Mouse (Mus musculus) embryonic facial prominence, embryonic 13.5 days (tissue): ENCODE data around the gene Rps21. TPM values are rescaled to one million over a fixed set of nuclear protein-coding genes. Genes with fewer than 3 reads are reported as not detected.

Source experiments
- ATAC-seq: fragments of 200-750 bp; cut with Nextera tagmentation; 2 replicates; pipeline ENCODE4 v1.8.0; 2017; ENCODE audit warnings: low read depth; ENCODE audit not compliant: insufficient number of reproducible peaks, insufficient read depth, low FRiP score, low TSS enrichment
- H3K27ac ChIP-seq: fragments of 300-500 bp; sonication (generic); 2 replicates; pipeline ENCODE4 v1.5.1; 2015; ENCODE audit warnings: moderate library complexity, mild to moderate bottlenecking, inconsistent platforms
- H3K27me3 ChIP-seq: fragments of 300-500 bp; sonication (generic); 2 replicates; pipeline ENCODE4 v1.6.1; 2015; ENCODE audit warnings: mild to moderate bottlenecking, inconsistent platforms
- H3K36me3 ChIP-seq: fragments of 300-500 bp; sonication (generic); 2 replicates; pipeline ENCODE4 v1.6.1; 2015; ENCODE audit warnings: mild to moderate bottlenecking, inconsistent platforms
- H3K4me1 ChIP-seq: fragments of 300-500 bp; sonication (generic); 2 replicates; pipeline ENCODE4 v1.6.1; 2015; ENCODE audit warnings: inconsistent platforms
- H3K4me2 ChIP-seq: fragments of 300-500 bp; sonication (generic); 2 replicates; pipeline ENCODE4 v1.6.1; 2015; ENCODE audit warnings: moderate library complexity, mild to moderate bottlenecking, inconsistent platforms
- H3K4me3 ChIP-seq: fragments of 300-500 bp; sonication (generic); 2 replicates; pipeline ENCODE4 v1.5.1; 2015; ENCODE audit warnings: mild to moderate bottlenecking, inconsistent platforms
- H3K9ac ChIP-seq: fragments of 300-500 bp; sonication (generic); 2 replicates; pipeline ENCODE4 v1.6.1; 2015; ENCODE audit warnings: mild to moderate bottlenecking, inconsistent platforms
- H3K9me3 ChIP-seq: fragments of 300-500 bp; sonication (generic); 2 replicates; pipeline ENCODE4 v1.6.1; 2016; ENCODE audit warnings: inconsistent platforms
- WGBS: fragments of 180-500 bp; shearing (Covaris S2); methylation state at CpG from one replicate; pipeline ENCODE4 v1.1.7; 2015; ENCODE audit warnings: mixed read lengths; 5-methylcytosine and 5-hydroxymethylcytosine counted together
- polyA plus RNA-seq: library from polyadenylated mRNA; unstranded; fragments of >200 nt; fragmentation: Nextera tagmentation; extraction: Ambion mirVana; gene quantifications from 2 replicates; pipeline ENCODE4 v1.2.1, GENCODE M21; 2015

The Rps21 gene
- polyA plus RNA-seq, 1 experiment from 2014 or later: 689 TPM

DNA sequence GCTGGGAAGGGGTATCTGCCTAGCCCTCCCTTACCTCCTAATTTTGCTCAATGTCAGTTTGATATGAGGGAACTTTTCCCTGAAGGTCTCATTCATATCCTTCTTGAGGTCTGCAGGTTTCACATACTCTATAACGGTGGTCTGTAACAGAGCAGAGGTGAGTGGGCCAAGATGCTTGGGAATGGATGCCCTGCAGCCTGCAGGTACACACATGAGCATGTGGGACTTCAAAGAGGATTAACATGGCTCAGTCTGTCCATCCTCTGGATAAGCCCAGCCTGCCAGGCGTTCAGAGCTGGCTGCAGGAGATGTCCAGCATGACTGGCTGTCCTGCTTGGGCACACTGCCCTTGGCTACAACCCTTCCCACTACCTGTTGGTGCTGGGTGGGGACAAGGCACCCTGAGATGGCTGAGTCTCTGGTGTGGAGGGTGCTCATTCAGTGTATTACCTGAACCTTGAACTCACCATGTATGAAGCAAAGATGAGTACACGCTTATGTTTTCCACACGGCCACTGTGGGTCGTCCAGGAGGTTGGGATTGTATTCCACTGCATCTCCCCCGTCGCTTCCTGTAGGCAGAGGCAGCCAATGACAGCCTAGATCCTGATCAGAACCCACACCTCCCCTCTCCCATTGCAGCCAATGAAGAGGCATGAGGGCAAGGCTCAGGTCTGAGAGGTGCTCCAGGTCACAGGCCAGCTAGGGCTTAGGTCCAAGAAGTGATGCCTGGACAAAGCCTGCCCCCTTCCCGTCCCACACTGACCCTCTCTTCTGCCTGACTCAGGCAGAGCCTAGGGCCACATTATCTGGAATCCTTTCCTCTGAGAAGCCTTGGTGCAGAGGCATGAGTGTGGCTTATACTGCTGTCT, 3.7 kb downstream of the Rps21 start:
- peaks cover 68% of the 10 kb centered on the region for H3K36me3 ChIP-seq
- no peaks in the 10 kb centered on the region for H3K9me3 ChIP-seq
- no peak for ATAC-seq
- no peak overlapping the region for H3K9ac ChIP-seq
- H3K4me3 ChIP-seq: no peak overlapping the region
- H3K4me1 ChIP-seq: peaks cover 16% of the 10 kb centered on the region
- H3K27me3 ChIP-seq: no peaks in the 10 kb centered on the region
- 44% methylated on average over 8 of the region's 8 CpGs for WGBS
- H3K4me2 ChIP-seq: no peak overlapping the region
- no peak overlapping the region for H3K27ac ChIP-seq

DNA sequence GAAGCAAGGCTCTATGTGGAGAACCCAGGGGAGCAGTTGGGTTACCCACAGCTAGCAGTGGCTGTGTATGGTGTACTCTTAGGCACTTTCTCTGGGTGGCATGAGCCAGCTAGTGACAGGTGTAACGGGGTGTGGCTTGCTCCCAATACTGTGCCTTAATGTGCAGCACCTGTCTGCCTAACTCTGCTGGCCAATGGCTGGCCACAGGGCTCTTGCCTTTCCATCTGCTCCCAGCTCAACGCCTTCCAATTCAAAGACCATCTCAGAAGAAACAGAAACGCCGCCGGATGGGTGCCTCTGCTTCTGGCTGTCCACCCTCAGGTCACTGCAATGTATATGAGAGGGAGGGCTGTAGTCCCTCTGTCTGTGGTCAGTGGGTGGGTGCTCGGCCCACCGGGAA, 4.7 kb downstream of the Rps21 start:
- 92% methylated on average over 7 of the region's 7 CpGs for WGBS
- Histone ChIP-seq H3K9me3 (no peaks in the 10 kb centered on the region), H3K4me1 (peaks cover 9% of the 10 kb centered on the region), H3K36me3 (peaks cover 79% of the 10 kb centered on the region), H3K9ac (no peak overlapping the region), H3K27me3 (no peaks in the 10 kb centered on the region), H3K4me3 (no peak overlapping the region), H3K27ac (no peak overlapping the region), H3K4me2 (no peak overlapping the region)
- ATAC-seq: no peak

DNA sequence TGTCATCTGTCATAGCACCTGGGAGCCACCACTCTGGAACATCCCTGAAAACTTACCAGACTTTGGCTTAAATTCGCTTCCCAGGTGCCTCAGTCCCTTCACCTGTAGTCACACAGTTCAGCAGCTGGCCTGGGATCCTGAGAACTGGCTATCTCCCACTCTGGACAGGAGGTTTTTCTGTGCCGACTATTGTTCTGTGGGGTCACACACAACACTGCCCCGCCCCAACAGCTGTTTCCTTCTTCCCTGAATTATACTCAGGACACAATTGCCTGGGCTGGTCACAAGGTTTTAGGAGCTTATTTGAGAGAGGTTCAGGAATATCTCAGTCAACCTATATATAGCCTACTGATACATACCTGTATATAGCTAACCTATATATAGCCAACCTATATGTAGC, 5.3 kb downstream of the Rps21 start:
- Histone ChIP-seq H3K4me3 (no peak overlapping the region), H3K27ac (0 out of 2 replicates have a peak overlapping the region, but pooled peaks have one; percentile 44), H3K9me3 (no peaks in the 10 kb centered on the region), H3K4me2 (no peak overlapping the region), H3K4me1 (peaks cover 9% of the 10 kb centered on the region), H3K27me3 (no peaks in the 10 kb centered on the region), H3K9ac (no peak overlapping the region), H3K36me3 (peaks cover 84% of the 10 kb centered on the region)
- 72% methylated on average over 3 of the region's 3 CpGs for WGBS
- no peak for ATAC-seq

DNA sequence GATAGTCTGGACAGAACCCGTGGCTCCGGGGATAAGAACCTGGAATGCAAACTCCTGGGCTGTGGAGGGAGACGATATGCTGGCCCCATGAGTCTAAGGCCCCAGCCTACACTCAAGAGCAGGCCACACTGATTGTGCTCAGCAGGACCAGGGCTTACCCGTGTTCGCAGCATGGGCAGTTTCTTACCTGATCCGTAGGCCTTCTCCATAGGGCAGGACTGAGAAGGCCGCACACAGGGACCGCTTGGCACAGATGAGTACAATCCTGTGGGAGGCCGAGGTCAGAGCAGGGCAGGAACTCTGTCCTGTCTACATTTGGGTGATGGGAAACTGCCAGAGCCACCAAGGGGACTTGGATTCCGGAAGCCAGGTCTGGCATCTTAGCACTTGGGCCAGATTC, 5.7 kb downstream of the Rps21 start:
- ATAC-seq: no peak
- Histone ChIP-seq H3K4me1 (peaks cover 7% of the 10 kb centered on the region), H3K27me3 (no peaks in the 10 kb centered on the region), H3K9ac (no peak overlapping the region), H3K36me3 (peaks cover 86% of the 10 kb centered on the region), H3K4me3 (no peak overlapping the region), H3K27ac (0 out of 2 replicates have a peak overlapping the region, but pooled peaks have one; percentile 44), H3K9me3 (no peaks in the 10 kb centered on the region), H3K4me2 (no peak overlapping the region)
- WGBS: 88% methylated on average over 10 of the region's 10 CpGs

DNA sequence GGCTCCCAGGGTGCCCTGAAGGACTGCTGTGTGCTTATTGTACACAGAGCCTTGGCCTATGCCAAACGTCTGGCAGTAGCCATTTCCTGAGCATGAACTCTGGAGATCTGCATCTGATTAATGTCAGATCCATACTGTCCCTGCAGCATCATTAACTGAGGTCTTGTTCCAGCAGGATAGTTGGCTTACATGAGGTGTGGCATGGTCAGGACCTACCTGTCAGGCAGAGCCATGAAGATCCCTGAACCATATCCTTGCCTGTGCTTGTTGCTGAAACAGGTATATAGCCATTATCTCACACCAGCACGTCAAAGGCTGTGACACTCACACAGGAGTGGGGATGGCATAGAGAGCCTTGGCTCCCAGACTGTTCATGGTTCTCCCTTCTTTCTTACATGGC, 10.8 kb downstream of the Rps21 start:
- H3K9me3 ChIP-seq: no peaks in the 10 kb centered on the region
- peak overlapping the region; percentile 6; the same call in 1 of the 2 replicates for H3K9ac ChIP-seq
- no peak for ATAC-seq
- WGBS: 48% methylated on average over 2 of the region's 2 CpGs
- H3K4me2 ChIP-seq: no peak overlapping the region
- no peak overlapping the region for H3K4me3 ChIP-seq
- no peak overlapping the region for H3K27ac ChIP-seq
- no peaks in the 10 kb centered on the region for H3K27me3 ChIP-seq
- H3K36me3 ChIP-seq: peaks cover 65% of the 10 kb centered on the region
- H3K4me1 ChIP-seq: peaks cover 20% of the 10 kb centered on the region

DNA sequence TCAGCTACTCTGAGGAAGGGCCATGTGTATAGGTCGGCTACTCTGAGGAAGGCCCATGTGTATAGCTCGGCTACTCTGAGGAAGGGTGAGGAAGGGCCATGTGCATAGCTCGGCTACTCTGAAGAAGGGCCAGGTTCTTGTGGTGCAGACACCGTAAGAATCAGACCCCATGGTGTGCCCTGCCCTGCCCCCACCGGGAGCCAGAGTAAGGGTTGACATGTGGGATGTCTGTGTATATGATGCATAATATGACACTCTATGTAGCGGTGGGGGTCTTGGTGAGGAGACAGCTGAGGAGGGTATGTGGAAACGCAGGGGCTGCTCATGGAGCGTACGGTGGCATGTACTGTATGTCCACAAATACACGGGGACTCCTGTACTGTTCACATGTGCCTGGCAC, 12.2 kb downstream of the Rps21 start:
- no peak for ATAC-seq
- no peak overlapping the region for H3K4me3 ChIP-seq
- peaks cover 23% of the 10 kb centered on the region for H3K4me1 ChIP-seq
- H3K9ac ChIP-seq: no peak overlapping the region
- H3K4me2 ChIP-seq: no peak overlapping the region
- H3K36me3 ChIP-seq: peaks cover 54% of the 10 kb centered on the region
- no peaks in the 10 kb centered on the region for H3K9me3 ChIP-seq
- 0 out of 2 replicates have a peak, but pooled peaks cover 5% of the 10 kb centered on the region for H3K27me3 ChIP-seq
- 92% methylated on average over 10 of the region's 10 CpGs for WGBS
- H3K27ac ChIP-seq: no peak overlapping the region

DNA sequence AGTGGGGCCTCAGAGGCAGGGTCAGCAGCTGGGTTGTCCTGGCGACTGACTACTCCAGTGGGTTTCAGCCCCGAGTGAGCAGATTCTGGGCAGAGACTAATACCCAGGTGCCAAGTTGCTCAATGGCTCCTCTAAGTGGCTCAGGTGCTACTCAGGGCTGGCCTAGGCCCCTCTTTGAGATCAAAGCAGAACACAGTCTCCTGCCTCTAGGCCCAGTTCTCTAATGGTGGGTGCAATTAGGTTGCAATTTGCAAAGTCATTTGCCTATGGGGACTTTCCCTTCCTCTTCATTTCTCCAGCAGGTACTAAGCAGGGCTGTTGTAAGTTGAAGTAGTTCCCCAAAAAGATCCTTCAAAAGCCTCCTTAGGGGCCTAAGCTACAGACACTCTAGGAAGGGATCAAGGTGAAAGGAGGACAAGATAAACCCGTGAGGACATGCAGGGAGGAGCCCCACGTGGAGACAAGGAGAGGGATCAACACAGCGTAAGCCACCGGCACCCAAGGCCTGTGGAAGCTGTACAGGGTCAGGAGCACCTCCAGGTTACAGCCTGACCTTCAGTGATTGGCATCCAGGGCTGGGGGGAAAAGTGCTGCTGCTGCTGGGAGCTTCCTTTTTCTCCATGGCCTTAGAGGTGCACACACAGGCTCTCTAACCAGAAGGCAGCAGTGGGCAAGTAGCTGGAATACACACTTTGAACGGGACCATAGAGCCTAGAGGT, 13.5 kb downstream of the Rps21 start:
- peaks cover 5% of the 10 kb centered on the region; the same call in 1 of the 2 replicates for H3K27me3 ChIP-seq
- H3K4me2 ChIP-seq: no peak overlapping the region
- WGBS: 83% methylated on average over 7 of the region's 7 CpGs
- peaks cover 23% of the 10 kb centered on the region for H3K4me1 ChIP-seq
- no peak for ATAC-seq
- H3K9me3 ChIP-seq: no peaks in the 10 kb centered on the region
- H3K36me3 ChIP-seq: peaks cover 47% of the 10 kb centered on the region
- no peak overlapping the region for H3K27ac ChIP-seq
- no peak overlapping the region for H3K4me3 ChIP-seq
- peak overlapping the region; percentile 96 for H3K9ac ChIP-seq

DNA sequence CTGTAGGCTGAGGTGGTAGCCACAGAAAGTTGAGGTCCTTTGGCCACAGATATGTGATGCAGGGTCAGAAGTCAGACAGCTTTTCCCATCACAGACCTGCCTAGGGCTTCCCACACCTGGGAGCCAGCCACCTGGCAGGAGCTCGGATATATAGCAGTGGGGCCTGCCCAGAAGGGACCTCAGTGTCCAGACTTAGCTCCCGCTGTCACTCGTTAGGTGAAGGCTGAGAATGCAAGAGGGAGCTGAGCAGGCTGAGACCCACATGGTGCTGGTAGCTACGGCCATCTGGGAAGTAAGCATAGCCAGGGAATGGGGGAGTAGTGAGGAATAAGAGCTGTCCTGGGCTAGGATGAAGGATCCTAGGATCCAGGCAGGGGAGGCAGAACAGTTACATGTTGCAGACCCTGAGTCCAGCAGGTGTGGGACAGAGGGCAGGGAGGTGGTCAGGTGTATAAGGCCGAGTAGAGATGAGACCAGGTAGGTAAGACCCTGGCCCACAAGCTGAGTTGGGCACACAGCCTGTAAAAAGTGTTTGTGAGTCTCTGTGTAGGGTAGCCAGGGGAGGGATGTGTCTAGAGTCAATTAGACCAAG, 14.7 kb downstream of the Rps21 start:
- H3K4me3 ChIP-seq: peak overlapping the region; percentile 93
- 65% methylated on average over 5 of the region's 5 CpGs for WGBS
- H3K36me3 ChIP-seq: peaks cover 35% of the 10 kb centered on the region

DNA sequence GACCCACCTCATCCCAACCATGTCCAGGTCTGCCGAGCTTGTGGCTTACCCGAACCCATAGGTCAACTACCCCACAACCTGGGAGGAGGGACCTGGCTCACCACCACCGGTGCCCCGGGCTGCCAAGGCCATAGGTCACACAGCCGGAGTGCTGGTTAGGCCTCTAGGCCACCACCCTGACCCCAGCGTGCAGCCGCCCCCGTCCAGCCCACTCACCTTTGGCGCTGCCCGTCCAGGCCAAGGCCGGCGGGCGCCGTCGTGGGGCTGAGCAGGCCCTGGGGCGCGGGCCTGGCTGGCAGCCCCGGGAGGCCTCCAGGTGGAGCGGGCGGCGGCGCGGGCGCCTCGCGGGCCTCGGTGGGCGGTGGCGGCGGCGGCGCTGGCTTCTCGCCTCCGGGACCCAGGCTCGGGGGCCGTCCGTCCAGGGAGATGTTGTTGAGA, 15.7 kb downstream of the Rps21 start:
- Histone ChIP-seq H3K9ac (peak overlapping the region; percentile 96), H3K4me2 (peak overlapping the region; percentile 92), H3K36me3 (peaks cover 28% of the 10 kb centered on the region), H3K4me1 (peaks cover 38% of the 10 kb centered on the region), H3K4me3 (peak overlapping the region; percentile 93), H3K27ac (0 out of 2 replicates have a peak overlapping the region, but pooled peaks have one; percentile 51), H3K9me3 (no peaks in the 10 kb centered on the region), H3K27me3 (peaks cover 5% of the 10 kb centered on the region; the same call in 1 of the 2 replicates)
- 0 out of 2 replicates have a peak, but pooled peaks have one; percentile 11 for ATAC-seq
- 0% methylated on average over 14 of the region's 37 CpGs for WGBS

More for the DNA sequence above, 14.7 kb downstream of the Rps21 start:
- Histone ChIP-seq H3K27ac (no peak overlapping the region), H3K9ac (peak overlapping the region; percentile 96), H3K27me3 (peaks cover 5% of the 10 kb centered on the region; the same call in 1 of the 2 replicates), H3K4me2 (peak overlapping the region; percentile 92), H3K4me1 (peaks cover 34% of the 10 kb centered on the region), H3K9me3 (no peaks in the 10 kb centered on the region)
- ATAC-seq: no peak

DNA sequence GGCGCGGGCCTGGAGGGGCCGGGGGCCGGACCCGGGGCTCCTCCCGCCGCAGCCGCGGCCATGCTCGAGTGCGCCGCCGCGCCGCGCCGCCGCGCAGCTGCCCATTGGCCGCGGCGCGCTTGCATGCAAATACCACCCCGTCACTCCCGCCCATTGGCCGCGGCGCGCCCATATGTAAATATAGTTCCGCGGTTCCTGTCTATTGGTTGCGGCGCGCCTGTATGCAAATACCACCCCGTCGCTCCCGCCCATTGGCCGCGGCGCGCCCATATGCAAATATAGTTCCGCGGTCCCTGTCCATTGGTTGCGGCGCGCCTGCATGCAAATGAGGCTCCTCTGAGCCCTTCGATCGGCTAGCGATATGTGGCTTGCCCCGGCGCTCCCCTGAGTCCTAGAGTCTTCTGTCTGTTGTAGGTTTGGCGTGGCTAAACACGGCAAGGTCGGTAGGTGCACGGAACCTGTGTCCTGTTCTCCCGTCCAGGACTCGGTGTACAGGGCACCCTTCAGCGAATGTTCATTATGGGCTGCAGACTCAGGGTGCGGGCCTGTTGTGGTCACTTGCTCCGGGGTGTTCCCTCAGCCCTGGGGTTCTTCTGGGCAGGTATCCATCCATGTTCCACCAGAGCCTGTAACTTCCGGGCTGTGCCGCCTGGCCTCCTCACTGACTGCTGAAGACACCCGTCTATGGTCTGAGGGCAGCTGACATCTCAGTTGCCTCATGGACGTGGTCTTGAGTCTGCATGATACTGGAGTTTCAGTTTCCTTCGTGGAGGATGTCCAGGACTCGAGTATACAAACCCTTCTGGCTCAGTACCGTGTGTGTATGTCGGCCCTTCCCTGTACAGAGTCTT, 16.4 kb downstream of the Rps21 start, which contains the start of gene Cables2:
Gene Cables2, minus strand, starts transcription at position 103 of the 851 bp plus-strand sequence.
- WGBS: 7% methylated on average over 63 of the region's 68 CpGs
- H3K9ac ChIP-seq: peak within 1 kb of the TSS; percentile 96
- peaks cover 21% of the 10 kb centered on the region for H3K36me3 ChIP-seq

More for the DNA sequence above, 16.4 kb downstream of the Rps21 start, which contains the start of gene Cables2:
- Histone ChIP-seq H3K4me2 (peak within 1 kb of the TSS; percentile 92), H3K4me1 (peaks cover 38% of the 10 kb centered on the region), H3K9me3 (no peaks in the 10 kb centered on the region), H3K4me3 (peak within 1 kb of the TSS; percentile 93), H3K27ac (0 out of 2 replicates have a peak within 1 kb of the TSS, but pooled peaks have one; percentile 51), H3K27me3 (peaks cover 5% of the 10 kb centered on the region; the same call in 1 of the 2 replicates)
- ATAC-seq: peak; percentile 92
